Mouse (Mus musculus): Measurements from ENCODE around the gene Kdelr1.

Gene Kdelr1

DNA sequence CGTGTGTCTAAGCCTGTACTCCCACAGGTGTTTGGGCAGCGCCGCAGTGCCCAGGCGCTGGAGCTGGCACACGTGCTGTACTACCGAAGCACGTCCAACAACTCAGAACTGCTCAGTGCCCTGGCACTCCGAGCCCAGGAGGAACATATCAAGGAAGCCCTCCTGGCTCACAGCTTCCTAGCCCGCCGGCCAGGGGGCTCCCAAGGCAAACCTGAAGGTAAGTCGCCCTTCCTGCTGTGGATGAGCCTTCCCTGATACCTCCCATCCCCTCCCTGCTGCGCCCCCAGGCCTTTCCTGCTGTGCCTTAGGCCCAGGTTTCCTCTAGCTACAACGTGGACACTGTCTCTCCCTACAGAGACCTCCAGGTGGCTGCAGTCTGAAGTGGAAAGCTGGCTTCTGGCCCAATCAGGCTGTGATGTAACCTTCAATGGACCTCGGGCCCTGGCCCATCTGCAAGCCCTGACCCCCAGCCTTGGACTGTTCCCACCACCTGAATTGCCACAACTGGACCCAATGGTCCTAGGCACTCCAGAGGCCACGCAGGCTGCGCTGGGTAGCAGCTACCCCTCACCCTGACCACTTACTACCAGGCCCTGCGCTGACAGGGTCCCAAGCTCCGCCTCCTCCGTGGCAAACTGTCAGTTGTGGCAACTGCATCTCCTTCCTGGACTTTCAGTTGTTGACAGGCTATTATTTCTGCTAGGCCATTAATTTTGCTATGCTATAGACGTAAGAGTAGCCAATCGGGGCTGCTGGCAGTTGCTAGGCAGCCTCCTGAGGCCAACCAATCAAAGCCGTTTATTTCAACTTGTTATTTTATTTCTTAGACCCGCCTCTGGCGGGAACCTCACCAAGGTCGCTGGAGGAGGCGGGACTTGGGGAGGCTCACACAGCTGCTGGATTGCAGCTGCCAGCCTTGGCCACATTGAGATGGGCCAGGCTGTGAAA is 43.8 kb downstream of the Kdelr1 start:
- in situ Hi-C loops (cut with MboI, MseI) = no loop called here

DNA sequence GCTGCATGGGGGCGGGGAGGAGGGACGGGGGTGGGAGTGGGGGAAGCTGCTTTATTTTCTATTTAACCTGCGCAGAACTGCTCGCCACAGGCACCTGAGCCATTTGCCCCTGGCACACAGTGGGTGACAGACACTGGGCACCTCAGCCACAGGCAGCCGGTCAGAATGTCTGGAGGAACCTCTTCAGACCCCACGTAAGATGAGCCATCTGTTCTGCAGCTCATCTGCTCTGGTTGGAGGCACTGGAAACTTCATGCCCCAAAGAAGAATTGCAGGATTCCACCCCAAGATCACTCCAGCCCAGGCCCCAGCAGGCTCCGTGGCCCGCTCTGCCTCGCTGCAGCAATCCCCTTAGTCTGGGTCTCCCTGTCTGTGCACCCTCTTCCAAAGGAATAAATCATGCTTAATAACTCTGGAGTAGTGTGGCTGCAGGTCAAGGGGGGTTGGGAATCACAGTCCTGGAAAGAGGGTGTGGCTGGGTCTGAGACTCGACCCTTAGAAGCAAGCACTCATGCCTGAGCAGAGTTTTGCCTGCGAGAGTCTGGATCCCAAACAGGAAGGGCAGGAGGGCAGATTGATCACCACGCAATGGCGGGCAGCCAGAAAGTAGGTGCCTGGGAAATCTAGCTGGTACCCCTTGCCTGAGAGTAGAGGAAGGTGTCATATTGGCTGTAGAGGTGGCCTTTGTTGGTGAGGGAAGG is 44.6 kb downstream of the Kdelr1 start:
- in situ Hi-C loops (cut with MboI, MseI) = no loop called here

DNA sequence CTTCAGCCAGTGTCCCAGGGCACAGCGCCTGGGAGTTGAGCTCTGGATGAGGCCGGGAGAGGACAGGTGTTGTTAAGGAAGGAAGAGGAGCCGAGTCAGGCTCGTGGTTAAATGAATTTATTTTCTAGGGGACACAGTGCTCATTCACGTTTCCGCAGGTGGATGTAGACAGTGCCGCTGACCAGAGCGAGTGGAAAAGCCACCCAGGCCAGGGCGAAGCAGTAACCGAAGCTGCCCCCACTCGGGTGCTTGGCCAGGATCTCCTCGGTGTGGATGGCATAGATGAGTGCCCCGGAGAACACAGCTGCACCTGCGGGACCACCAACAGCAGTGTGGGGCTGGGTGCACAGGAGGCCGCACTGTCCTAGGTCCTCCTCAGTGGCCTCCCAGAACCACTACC is 45.4 kb downstream of the Kdelr1 start:
- in situ Hi-C loops (cut with MboI, MseI) = no loop called here

DNA sequence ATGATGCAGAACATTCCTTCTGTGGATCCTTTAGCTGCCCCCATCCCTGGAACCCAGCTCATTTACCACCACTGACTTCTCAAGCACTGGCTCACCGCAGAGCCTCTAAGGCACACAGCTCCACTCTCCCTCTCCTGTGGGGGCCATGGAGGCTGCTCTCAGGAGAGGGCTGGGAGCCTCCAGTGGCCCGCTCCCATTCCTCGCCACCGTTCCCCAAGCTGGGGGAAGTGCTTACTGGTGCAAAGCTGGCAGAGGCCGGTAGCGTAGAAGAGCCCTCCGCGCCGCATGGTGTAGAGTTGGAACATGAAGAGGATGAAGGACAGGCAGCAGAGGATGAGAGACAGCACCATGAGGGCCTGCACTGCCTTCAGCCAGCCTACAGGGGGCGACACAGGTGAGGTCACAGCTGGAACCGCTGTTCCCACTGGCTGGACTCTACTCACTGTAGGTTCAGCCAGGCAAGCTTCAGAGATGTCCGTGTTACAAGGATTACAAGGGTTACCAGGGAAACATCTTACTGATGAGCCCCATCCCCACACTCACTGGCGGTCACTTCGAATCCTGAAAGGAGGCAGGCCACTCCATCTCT is 46.6 kb downstream of the Kdelr1 start:
- in situ Hi-C loops (cut with MboI, MseI) = no loop called here

DNA sequence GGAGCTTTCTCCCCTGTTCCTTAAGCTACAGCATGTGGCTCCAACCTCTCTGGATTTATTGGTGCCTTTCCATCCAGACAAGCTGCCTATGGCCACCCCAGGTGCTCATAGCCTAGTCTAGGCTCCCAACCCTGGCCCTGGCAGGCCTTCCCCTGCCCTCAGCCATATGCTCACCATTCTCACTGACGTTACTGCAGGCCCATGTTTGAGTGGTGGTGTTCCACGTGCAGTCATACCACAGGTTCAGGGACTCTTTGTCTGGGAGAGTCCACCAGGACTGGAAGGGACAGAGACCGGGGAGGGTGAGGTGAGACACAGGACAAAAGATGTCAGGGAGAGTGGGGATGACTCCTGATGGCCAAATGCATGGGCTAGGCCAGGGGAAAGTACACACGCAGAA is 47.2 kb downstream of the Kdelr1 start:
- in situ Hi-C loops (cut with MboI, MseI) = loop anchor here (5.0 kb wide), 1 partner anchor 187 kb away; no protein-coding TSS in a partner anchor

DNA sequence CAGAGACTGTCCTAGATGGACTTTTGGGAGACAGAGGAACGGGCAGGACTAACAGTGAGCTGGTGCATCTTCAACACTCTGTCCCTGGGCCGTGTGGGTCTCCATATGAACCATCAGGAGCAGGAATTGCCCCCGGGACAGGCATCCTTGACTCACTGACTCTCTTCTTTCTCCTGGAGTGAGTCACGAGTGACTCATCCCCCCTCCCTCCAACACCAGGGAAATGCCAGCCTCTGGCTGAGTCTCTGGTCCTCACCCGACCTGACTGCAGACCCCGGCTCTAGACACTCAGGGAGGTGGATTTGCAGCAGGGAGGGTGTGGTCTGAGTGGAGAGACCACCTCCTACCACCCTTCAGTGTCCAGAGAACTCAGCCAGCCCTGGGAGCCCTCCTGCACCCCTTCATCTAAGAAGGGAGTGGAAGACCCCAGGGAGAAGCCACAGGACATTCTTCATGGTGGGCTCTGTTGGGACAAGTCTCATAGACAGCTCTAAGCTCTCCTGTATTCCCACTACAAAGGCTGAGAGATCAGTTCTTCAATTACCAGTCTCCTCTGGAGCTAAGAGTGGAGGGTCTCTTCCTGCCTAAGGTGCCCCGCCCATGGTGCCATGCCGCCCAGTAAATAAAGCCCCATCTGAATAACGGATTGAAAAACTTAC is 48.1 kb downstream of the Kdelr1 start:
- in situ Hi-C loops (cut with MboI, MseI) = loop anchor here (5.0 kb wide), 1 partner anchor 188 kb away; no protein-coding TSS in a partner anchor

DNA sequence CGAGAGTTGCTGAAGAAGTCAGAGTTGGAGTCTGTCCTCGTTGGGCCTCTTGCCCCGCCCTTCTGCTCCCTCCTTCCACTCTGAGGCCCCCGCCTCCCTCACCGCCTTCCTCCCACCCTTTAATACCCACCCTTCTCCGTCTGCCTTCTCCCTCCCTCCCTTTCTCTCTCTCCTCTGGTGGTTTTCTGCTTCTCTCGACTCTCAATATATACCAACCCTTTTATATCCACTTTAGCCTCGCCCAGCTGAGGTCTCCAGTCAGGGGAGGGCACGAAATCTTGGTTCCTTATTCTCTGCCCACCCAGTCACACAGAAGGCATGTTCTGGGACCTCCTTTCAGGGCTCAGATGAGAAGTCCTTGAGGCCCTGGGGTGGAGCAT is 48.7 kb downstream of the Kdelr1 start, which contains the start of gene Emp3:
Gene Emp3, minus strand, starts transcription at position 163 of the 380 bp plus-strand sequence.
- in situ Hi-C loops (cut with MboI, MseI) = loop anchor here (5.0 kb wide), 1 partner anchor 189 kb away; no protein-coding TSS in a partner anchor

DNA sequence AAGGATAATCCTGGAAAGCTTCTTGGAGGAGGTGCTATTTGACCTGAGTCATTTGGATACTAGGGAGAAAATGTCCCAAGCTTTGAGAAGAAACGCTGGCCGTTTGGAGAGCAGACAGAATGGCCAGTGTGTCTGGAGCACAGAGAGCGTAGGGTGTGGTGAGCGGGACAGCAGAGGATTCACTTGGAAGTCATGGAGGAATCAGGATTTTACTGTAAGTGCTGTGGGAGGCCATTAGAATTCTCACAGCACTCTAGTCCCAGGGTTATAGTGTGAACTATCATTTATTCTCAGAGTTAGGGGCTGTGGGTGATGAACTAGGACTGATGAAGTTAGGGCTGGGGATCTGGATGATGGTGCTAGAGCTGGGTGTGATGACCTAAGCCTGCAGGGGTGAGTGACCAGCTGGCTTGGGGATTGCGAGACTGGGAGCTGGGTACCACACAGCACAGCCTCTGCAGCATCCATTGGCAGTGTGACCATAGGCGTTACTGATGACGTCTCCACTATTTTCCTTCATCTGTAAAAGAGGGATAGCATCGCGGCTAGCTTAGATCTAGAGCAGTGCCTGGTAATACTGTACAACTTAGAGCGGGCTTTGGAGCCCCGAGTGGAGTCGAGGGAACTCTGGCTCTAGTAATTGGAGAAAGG is 49.5 kb downstream of the Kdelr1 start:
- in situ Hi-C loops (cut with MboI, MseI) = loop anchor here (5.0 kb wide), 1 partner anchor 190 kb away; no protein-coding TSS in a partner anchor

DNA sequence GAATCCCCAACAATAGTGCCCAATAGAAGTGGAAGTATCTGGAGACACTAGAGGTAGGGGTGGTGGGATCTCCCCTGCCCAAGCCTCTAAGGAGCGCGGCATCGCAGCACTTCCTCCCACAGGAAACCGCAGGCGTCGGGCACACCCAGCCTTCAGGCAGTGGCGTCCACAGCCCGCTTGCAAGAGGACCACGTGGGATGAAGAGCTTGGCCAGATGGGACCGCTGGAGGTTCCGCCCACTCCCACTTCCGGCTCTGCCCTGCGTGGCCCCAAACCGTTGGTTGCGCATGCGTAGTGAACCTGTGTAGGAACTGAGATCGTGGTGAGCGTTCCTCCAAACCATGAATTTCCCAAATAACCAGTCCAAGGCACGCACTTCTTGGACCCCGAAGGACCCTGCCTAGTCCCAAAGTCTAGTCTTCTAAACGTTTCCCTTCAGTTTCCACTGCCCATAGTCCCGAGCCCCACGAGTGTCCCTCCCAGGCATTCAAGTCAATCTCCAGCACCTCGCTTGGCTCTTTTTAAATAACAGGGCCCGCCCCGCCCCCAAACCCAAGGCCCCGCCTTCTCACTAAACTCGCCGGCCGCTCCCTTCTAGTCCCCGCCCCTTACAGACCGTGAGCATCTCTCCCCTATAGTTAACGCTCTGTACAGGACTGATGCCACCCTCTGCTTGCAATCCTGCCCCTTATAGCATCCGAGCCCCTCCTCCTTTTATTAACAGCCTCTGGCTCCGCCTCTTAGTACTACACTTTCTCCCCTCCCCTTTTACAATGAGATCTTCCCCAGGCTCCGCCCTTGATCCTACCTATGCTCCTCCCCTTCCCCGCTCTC is 50.6 kb downstream of the Kdelr1 start:
- in situ Hi-C loops (cut with MboI, MseI) = loop anchor here (5.0 kb wide), 1 partner anchor 191 kb away; no protein-coding TSS in a partner anchor

DNA sequence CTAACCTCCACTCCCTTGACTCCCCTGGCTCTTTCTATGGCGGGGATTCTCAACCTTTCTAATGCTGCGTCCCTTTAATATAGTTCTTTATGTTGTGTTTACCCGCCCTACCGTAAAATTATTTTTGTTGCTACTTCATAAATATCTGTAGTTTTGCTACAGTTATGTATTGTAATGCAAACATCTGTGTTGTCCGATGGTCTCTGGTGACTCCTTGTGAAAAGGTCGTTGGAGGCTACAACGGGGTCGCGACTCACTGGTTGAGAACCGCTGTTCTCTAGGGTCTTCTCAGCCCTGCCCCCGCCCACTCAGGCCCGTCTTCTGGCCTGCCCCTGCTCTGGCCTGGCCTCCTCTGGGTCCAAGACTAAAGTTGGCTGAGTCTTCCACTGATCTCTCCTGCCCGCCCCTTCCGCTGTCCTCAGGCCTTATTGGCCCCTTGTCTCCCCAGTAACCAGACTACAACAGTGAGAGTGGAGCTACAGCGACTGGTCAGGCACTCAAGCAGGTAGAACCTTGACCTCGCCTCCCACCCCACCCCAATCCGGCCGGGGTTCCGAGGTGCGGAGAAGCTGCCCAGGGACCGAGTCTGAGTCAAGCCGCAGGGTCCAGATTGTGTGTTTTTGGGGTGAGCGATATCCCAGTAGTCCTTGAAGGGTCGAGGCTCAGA is 51.3 kb downstream of the Kdelr1 start, which contains the start of gene Ccdc114:
Gene Ccdc114, plus strand, starts transcription at position 311 of the 667 bp plus-strand sequence.
- in situ Hi-C loops (cut with MboI, MseI) = loop anchor here (5.0 kb wide), 1 partner anchor 192 kb away; no protein-coding TSS in a partner anchor

DNA sequence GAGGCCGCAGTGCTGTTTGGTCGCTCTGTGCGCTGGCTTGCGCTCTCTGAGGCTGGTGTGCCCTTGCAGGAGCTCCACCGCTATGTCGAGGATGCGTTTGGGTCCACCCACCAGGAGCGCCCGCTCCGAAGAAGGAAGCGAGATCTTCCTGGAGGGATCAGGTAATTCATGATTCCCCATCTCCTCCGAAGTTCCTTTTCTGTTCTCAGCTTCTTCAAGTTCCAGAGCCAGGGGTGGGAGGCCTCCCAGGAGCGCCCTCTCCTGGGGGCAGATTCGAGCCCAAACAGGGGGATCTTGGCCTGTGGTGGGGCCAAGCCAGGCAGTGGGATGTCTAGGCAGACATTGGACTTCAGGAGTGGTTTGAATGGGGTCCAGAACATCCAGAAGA is 51.9 kb downstream of the Kdelr1 start:
- in situ Hi-C loops (cut with MboI, MseI) = loop anchor here (5.0 kb wide), 1 partner anchor 192 kb away; no protein-coding TSS in a partner anchor

DNA sequence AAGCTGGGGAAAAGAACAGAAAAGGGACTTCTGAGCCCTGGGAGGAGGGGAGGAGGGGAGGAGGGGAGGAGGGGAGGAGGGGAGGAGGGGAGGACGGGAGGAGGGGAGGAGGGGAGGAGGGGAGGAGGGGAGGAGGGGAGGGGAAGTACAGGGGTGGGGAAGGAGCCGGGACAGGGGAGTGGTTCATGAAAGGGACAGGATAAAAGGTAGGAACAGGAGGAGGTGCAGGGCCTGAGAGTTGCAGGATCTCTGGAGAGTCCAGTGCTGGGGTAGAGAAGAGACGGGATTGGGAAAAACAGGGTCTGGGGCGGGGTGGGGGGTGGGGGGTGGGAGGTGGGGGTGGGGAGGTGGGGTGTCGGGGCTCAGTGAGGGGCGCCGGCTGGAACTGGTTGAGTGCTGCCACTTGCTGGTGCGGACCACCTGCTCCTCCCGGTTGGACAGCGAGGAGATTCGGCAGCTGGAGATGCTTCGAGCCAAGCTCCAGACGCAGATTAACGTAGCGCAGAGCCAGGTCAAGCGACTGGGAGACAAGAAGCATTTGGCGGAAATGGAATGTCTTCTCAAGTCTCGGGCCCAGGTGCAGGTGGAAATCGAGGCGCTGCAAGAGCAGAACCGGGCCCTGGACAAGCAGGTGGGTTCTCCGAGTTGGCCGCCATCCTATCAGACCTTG is 56.2 kb downstream of the Kdelr1 start:
- in situ Hi-C loops (cut with MboI, MseI) = no loop called here

DNA sequence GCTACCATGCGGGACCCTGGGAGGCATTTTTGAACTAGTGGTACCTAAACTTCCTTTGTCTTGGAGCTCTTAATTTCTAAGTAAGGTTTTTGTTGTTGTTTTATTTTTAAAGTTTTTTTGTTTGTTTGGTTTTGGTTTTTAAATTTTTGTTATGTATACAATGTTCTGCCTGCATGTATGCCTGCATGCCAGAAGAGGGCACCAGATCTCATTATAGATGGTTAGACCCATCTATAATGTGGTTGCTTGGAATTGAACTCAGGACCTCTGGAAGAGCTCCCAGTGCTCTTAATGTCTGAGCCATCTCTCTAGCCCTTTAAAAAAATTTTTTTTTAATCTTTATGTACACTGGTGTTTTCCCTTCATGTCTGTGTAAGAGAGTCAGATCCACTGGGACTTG is 57.1 kb downstream of the Kdelr1 start:
- in situ Hi-C loops (cut with MboI, MseI) = loop anchor here (5.0 kb wide), 1 partner anchor 122 kb away; no protein-coding TSS in a partner anchor
